Mouse (Mus musculus) forelimb bud, embryonic 11.5 days (tissue): ENCODE data around the gene Men1.

ENCODE experiments used
- DNase-seq: peaks from one replicate; pipeline ENCODE4 v3.0.0-alpha.2; 2012; ENCODE audit warnings: low read depth, low spot score

The Men1 gene

DNA sequence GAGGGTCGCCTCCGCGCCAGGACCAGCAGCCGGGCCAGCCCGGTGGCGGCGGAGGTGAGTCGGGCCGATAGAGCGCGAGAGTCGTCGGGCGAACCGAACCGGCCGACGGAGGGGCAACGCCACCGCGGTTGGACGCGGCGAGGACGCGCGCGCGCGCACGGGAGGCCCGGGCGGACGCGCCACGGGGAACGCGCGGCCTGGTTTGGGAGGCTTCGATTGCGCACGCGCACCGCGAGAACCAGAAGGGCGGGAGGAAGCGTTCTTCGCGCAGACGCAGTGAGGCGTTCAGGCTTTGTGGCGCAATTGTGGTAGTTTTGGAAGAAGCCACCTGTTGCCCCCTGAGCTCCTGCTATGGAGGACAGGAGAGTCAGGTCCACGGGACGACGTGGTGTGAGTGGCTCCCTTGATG, 29.5 kb downstream of the Men1 start:
- peak; percentile 90 for DNase-seq

DNA sequence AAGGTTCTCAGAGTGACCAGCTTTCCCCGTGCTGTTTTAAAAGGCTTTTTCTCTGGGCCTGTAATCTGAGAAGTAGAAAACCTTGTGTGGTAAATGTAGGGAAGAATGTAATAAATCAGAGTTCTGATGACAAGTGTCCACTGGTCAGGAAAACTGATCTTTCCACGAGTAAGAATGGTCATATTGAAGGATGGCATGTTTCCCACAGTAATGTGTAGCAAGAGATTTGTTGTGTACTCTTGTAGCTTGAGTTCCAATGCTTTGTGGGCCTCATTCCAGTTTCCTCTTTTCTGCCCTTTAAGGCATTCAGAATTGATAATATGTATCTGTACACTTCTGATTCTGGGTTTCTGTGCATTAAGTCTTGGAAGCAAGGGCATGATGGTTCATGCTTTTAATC, 30.1 kb downstream of the Men1 start:
- no peak for DNase-seq

DNA sequence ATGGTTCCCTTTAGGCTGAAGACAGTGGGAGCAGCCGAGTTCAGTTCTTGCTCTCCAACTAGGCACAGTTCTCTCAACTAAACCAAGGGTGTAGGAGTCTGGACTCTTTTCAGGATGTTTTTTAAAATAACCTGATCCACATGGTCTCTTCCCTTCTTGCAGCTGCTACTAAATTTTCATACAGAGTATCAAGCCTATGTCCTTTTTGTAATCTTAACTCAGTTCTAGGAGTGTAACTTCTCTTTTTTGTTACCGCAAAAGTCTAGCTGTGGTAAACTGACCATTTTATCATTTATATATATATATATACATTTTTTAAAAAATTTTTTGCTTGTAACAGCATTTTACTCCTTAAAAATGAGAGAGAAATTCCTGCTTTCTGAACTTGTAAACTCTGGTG, 35.4 kb downstream of the Men1 start:
- DNase-seq = no peak

DNA sequence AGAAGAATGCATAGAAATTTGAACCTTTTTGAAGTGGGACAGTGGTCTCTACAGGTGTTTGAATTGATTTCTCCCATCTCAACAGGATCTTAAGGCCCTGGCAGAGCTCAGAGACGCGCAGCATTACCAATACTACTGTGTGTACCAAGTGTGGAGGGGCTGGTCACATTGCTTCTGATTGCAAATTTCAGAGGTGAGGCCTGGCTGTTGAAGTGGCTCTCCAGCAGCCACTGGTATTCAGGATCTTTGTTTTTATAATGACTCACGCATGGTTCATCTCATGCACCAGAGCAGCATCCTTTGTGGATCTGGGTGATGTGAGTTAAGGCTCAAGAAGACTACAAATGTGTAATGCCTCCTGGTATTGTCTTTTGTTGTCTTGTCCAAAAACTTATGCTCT, 37.7 kb downstream of the Men1 start:
- no peak for DNase-seq

DNA sequence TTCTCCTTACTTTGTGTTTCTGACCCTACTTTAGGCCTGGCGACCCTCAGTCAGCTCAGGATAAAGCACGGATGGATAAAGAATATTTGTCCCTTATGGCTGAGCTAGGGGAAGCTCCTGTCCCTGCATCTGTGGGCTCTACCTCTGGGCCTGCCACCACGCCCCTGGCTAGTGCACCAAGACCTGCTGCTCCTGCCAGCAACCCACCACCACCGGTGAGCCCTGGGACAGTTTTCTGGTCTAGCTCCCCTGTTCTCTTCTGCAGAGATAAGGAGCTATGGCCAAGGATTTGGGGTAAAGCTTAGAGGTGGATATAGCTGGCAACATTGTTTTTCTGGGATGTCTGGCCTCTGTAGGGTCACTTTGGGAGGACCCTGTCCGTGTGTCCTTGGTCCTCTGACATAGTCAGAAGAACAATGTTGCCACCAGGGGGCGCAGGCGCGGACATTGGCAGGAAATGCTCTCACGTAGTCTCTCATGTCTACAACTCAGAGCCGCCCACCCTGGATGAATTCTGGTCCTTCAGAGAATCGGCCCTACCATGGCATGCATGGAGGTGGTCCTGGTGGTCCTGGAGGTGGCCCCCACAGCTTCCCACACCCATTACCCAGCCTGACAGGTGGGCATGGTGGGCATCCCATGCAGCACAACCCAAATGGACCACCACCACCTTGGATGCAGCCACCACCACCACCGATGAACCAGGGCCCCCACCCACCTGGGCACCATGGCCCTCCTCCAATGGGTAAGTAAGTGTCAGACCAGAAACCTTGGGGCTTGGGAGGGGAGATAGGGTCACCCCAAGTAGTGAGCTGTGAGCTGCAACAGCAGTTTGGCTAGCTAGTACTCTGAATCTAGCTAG, 39.0 kb downstream of the Men1 start:
- DNase-seq = peak; percentile 70

DNA sequence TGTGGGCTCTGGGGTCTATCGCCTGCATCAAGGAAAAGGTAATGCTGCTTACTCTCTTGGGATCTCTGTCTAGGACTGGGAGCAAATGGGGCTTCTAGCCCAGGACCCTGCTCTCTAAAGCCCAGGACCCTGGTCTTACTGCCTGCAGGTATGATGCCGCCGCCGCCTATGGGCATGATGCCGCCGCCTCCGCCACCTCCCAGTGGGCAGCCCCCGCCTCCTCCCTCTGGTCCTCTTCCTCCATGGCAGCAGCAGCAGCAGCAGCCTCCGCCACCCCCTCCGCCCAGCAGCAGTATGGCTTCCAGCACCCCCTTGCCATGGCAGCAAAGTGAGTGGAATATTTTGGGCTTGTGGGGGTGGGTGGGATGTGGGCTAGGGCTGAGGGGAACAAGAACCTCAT, 39.8 kb downstream of the Men1 start:
- no peak for DNase-seq

DNA sequence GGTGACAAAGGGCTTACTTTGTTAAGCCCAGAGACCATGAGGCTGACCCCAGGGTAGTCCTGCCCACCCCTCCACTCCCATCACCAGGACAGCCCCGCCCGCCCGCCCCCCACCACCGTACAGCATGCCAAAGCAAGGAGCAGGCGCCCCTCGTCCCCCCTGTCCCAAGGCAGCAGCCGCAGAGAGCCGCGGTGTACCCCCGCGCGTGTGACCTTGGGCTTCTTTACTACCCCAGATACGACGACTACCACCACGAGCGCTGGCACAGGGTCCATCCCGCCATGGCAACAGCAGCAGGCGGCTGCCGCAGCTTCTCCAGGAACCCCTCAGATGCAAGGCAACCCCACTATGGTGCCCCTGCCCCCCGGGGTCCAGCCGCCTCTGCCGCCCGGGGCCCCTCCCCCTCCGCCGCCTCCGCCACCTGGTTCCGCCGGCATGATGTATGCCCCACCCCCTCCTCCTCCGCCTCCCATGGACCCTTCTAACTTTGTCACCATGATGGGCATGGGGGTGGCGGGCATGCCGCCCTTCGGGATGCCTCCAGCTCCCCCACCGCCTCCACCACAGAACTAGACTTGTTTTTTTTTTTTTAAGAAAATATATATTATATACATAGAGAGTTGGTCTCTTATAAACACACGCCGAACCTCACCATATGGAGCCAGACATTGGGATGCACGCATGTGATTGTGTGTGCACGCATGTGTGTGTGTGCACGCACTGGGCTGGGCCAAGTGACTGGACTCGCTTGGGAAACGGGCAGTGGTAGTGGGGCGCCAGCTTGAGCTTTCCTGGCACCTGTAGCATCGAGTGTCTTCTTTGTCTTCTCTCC, 40.9 kb downstream of the Men1 start:
- DNase-seq = no peak

DNA sequence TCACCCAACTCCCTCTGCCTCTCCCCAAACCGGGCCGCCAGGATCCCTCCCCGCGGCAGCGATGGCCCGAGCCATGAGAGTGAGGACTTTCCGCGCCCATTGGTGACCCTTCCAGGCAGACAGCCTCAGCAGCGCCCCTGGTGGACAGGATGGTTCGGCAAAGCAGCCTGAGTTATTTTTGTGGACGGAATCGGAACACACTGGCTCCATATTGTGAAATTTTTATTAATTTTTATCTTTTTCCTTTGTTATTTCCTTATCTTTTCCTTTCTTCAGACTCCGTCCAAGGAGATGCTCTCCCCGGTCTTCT, 41.4 kb downstream of the Men1 start:
- DNase-seq = peak; percentile 33

DNA sequence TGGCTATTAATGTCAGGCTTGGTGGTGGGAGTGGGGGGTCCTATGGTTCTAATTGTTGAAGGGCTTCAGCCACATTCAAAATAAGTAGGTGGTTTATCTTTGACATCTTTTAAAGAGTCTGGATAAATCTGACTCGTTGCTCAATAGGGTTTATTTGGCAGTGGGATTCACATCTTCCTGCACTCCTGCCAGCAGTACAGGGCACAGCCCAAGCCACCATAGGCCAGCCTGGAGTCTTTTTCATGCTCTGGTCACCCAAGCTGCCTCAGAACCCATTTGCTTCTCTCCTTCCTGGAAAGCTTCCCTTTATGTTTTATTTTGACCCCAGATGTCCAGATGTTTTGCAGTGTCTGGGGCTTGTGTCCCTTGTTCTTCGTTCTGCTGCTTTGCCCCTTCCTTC, 41.9 kb downstream of the Men1 start:
- no peak for DNase-seq

DNA sequence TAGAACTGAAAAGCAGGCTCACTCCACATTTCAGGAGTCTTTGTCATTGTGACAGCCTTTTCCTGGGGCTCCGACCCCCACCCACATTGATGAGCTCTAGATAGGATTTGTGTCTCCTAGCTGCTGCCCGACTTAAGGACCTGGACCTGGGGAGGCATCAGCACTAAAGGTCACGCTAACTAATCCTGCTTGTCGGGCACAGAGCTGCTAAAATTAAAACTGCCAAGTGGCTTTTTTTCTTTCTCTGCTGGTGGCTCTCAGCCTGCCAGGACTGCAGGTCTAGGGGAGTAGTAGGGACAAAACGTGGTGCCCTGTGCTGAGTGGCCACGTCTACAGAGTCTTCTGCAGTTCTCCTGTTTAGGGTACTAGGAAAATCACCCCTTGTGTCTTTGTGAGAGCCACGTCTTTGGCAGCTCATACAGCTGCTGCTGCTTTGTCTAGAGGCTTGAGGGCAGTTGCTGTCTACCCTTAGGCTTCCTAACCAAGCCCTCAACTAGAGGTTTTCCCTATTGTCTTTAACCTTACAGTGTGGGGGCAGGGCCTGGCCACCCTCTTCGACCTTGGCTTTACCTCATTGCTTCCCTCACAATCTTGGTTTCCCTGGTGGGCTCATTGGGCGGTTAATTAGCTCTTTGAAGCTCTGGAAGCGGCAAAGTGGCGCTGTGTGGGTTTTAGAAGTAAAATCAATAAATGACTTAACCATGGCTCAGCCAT, 42.7 kb downstream of the Men1 start:
- no peak for DNase-seq

DNA sequence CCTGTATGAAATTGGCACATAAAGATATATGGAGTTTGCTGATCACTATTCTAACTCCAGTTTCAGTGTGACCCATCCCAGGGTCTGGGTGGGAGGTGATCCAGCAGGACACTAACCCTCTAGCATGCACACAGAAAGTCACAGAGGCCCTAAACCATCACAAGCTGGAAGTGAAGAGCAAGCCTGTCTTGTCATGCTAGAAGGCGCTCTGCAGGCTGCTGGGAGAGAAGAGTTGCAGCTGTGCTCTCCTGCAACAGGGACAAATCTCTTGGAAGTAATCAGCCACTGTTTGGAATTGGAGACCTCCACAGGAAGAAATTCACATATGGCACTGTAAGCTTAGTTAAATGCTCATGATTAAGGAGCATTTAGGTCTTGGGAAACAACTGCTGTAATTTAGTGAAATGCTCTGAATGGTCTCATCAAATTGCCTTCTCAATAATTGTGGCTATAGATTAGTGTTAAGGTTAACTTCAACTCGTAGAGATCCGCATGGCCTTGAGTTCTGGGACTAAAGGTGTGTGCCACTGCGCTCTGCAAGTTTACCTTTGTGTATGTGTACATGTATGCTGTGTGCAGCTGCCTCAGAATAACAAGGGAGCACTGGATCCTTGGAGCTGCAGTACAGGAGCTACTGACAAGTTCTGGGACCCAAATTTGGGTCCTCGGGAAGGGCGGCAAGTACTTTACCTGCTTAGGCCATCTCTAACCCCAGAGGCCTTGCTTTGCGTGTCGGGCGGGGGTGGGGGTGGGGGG, 45.8 kb downstream of the Men1 start:
- no peak for DNase-seq

DNA sequence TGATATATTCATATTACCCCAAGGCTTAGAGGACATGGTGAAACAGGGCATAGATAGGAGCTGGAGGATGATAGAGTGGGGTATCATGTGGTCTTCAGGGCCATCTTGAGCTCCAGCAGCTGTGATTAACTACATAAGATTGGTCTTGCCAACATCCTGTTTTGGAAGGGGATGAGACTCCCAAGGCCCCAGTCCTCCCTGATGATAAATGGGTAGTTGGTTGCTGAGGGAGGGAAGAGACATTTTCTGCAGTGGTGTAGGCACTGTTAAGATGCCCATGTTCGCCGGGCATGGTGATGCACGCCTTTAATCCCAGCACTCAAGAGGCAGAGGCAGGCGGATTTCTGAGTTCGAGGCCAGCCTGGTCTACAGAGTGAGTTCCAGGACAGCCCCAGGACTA, 46.5 kb downstream of the Men1 start:
- no peak for DNase-seq

DNA sequence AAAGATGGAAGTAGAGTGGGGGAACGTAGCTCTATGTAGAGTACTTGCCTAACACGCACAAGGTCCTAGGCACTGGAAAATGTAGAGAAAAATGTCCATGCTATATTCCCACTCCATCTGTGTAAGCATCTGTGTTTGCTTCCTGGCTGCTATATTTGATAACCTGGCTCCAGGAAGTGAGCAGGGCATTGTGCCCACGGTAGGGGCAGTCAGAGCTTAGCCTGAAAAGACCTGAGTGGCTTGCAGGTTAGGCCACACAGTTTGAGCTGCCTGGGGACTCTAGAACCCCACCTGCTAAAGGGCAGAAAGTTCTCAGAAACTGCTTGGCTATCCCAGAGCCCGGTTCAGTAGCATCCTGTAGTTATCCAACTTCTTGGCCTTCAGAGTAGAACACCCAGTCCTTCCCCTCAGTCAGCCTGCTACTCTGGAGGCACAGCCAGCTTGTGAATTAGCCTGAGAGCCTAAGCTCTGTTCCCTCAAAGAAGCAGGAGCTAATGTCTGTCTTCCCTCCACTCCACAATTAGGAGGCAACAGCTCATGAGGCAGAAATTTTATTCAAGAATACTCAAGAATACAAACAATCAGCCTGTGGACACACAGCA, 47.6 kb downstream of the Men1 start:
- no peak for DNase-seq

DNA sequence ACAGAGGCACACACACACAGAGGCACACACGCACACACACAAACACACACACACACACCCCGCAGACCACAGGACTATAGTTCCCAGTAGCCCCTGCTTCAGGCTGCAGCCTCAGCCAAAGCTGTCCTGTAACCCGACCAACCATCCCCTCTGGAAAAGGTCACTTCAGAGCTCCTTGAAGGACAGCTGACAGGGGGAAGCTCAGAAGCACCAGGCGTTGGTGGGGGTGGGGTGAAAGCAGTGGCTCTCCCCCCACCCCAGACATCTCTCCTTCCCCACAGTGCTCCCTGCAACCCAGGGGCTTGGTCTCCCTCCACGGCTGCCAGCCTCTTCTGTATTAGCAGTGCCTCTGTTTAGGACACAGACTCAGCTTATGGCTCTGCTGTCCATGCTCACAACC, 48.7 kb downstream of the Men1 start:
- DNase-seq = no peak

DNA sequence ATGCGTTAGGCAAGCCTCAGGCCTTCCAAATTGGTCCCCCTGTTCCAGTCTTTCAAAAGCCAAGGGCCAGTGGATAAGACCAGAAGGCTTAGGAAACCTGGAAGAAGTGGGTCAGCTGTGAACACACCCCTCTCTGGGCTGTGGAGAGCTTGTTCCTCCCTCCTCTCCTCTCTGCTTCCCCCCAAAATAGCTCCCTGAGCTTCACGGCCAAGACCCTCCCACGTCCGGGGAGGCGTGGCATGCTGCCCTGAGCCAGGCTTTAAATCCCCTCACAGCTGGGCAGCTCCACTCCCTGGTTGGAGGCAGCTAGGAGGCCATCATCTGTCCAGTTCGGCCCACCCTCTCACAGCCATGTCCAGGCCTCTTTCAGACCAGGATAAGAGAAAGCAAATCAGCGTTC, 49.3 kb downstream of the Men1 start, which contains the start of gene Pygm:
Pygm (plus strand) TSS at position 272 of the 400 bp plus-strand sequence.
- DNase-seq = no peak

DNA sequence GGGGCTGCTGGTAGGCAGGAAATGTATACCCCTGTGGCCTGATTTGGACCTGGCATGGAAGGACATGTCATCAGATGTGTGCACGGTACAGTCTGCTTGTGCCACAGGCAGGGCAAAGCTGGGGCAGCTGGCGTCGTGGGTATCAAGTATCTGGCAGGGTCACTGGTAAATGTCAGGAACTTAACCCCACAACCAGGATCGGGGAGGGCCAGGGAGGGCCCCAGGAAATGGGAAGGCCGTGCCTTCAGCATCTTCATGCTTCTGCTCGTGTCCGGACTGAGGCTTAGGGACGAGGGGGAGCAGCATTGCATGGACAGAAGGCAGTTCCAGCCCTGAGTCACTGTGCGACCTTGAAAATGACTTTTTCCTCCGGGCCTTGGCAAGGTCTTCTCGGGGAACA, 50.2 kb downstream of the Men1 start:
- DNase-seq = no peak

DNA sequence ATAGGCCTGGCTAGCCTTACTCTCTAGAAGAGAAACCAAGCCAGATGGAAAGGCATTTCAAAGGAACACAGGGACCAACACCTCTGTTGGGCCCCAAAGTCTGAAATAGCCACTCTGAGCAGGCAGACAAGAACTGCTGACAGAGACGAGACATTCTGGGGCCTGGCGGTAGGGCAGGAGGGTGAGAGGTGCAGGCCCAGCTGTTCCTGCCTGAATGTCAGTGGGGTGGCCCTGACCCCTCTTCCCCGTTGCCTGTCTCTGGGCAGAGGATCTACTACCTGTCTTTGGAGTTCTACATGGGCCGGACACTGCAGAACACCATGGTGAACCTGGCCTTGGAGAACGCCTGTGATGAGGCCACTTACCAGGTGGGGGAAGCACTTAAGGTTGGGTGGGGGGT, 50.6 kb downstream of the Men1 start:
- no peak for DNase-seq

DNA sequence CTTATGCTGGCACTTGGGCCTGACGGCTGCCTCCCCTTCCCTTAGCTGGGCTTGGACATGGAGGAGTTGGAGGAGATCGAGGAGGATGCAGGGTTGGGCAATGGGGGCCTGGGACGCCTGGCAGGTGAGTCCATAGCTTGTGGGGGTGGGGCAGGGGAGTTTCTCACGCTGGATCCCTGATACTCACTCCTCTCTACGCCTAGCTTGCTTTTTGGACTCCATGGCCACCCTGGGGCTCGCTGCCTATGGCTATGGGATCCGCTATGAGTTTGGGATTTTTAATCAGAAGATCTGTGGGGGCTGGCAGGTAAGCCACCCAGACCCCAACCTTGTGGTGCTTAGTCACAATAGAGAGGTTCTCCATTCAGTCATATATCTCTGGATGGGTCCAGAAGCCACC, 51.0 kb downstream of the Men1 start:
- DNase-seq = no peak

DNA sequence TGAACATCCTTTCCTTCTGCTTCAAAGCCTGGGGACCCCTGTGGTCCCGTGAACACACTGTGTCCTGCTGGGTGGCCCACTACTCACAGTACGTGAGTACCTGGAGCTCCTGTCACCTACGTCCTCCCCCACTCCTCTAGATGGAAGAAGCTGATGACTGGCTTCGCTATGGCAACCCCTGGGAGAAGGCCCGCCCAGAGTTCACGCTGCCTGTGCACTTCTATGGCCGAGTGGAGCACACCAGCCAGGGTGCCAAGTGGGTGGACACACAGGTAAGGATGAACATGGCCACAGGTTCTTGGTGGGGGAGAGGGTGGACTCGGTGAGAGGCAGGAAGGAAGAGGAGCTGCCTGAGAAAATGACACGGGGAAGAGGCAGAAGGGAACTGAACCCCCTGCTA, 51.5 kb downstream of the Men1 start:
- no peak for DNase-seq

DNA sequence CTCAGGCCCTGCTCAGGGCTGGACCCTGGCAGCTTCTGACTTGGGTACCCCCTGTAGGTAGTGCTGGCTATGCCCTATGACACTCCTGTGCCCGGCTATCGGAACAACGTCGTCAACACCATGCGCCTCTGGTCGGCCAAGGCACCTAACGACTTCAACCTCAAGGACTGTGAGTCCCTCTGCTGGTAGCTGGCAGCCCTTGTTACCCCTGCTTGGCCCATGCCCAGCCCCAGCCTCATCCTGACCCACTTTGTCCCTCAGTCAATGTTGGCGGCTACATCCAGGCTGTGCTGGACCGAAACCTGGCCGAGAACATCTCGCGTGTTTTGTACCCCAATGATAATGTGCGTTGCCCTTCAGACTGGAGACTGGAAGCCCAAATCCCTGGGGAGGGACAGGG, 53.2 kb downstream of the Men1 start:
- DNase-seq = no peak

DNA sequence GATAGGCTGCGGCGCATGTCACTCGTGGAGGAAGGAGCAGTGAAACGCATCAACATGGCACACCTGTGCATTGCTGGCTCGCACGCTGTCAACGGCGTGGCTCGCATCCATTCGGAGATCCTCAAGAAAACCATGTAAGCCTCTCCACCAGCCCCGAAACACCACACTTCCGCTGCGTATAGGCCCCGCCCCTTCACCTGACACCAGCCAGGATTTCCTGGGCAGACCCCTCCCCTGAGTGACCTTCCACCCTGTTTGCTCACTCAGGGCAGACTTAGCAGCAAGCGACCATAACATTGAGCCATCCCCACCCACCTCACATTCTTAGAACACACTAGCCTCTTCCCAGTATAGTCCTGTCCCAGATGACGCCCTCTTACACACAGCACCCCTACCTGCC, 55.0 kb downstream of the Men1 start:
- peak; percentile 33 for DNase-seq
